Mouse (Mus musculus) liver, embryonic 14.5 days (tissue): ENCODE data around the gene Sgtb. TPM values are rescaled to one million over a fixed set of nuclear protein-coding genes. Genes with fewer than 3 reads are reported as not detected.

ENCODE experiments used
- ATAC-seq: fragments of 200-750 bp; cut with Nextera tagmentation; 2 replicates; pipeline ENCODE4 v1.8.0; 2017; ENCODE audit warnings: moderate number of reproducible peaks, mild to moderate bottlenecking, moderate library complexity; ENCODE audit not compliant: insufficient read depth
- DNase-seq, 3 experiments: peaks; one replicate each; pipeline ENCODE4 v3.0.0-alpha.2; 2012 to 2013; ENCODE audit warnings: low read depth in 3 of 3, low spot score in 3 of 3
- H3K27ac ChIP-seq: fragments of 300-500 bp; sonication (generic); 2 replicates; pipeline ENCODE4 v1.5.1; 2014; ENCODE audit warnings: moderate library complexity, mild to moderate bottlenecking, control low read depth, inconsistent platforms
- H3K27me3 ChIP-seq: fragments of 300-500 bp; sonication (generic); 2 replicates; pipeline ENCODE4 v1.6.1; 2014; ENCODE audit warnings: mild to moderate bottlenecking, low read length, moderate library complexity; ENCODE audit not compliant: control insufficient read depth, insufficient read depth
- H3K36me3 ChIP-seq: fragments of 300-500 bp; sonication (generic); replicated peaks from 2 replicates; pipeline ENCODE4 v1.6.1; 2014; ENCODE audit warnings: low read depth; ENCODE audit not compliant: control insufficient read depth, insufficient read depth
- H3K4me1 ChIP-seq, 2 experiments: fragments of 200-500 bp in 1 of 2; fragments of 300-500 bp in 1 of 2; sonication (generic) in 1 of 2; replicated peaks; 2 replicates each; pipeline ENCODE4 v1.6.1; 2012 to 2014; ENCODE audit warnings: antibody characterized with exemption in 1 of 2, inconsistent platforms in 1 of 2, low read length in 1 of 2; ENCODE audit not compliant: control insufficient read depth in 2 of 2, insufficient read depth in 2 of 2
- H3K4me2 ChIP-seq: fragments of 300-500 bp; sonication (generic); 2 replicates; pipeline ENCODE4 v1.6.1; 2014; ENCODE audit warnings: low read depth, mild to moderate bottlenecking, control low read depth, moderate library complexity
- H3K4me3 ChIP-seq, 2 experiments: fragments of 200-500 bp in 1 of 2; fragments of 300-500 bp in 1 of 2; sonication (generic) in 1 of 2; 2 replicates each; pipeline ENCODE4 v1.5.1; 2012 to 2014; ENCODE audit warnings: low read depth in 2 of 2, low read length in 2 of 2, mild to moderate bottlenecking in 2 of 2, control low read depth in 1 of 2, inconsistent platforms in 1 of 2, moderate library complexity in 1 of 2; ENCODE audit not compliant: insufficient read depth in 1 of 2
- H3K9ac ChIP-seq: fragments of 300-500 bp; sonication (generic); replicated peaks from 2 replicates; pipeline ENCODE4 v1.6.1; 2014; ENCODE audit warnings: mild to moderate bottlenecking, control low read depth, moderate library complexity
- H3K9me3 ChIP-seq: fragments of 300-500 bp; sonication (generic); 2 replicates; pipeline ENCODE4 v1.6.1; 2016; ENCODE audit warnings: low read length, mixed read lengths; ENCODE audit not compliant: control insufficient read depth
- CTCF ChIP-seq: IDR thresholded peaks from 2 replicates; pipeline ENCODE4 v1.5.1; 2016; ENCODE audit warnings: antibody characterized with exemption, low read depth, control low read depth
- EP300 ChIP-seq: IDR thresholded peaks from 2 replicates; pipeline ENCODE4 v1.6.1; 2016; ENCODE audit warnings: antibody characterized with exemption, low read depth
- WGBS: fragments of 180-500 bp; shearing (Covaris S2); extraction: QIAGEN DNeasy Blood & Tissue Kit; methylation state at CpG from one replicate; pipeline ENCODE4 v1.1.7; 2014; ENCODE audit not compliant: insufficient replicate concordance; 5-methylcytosine and 5-hydroxymethylcytosine counted together
- polyA plus RNA-seq, 2 experiments: library from polyadenylated mRNA; depleted of rRNA in 1 of 2; stranded (reverse) in 1 of 2; unstranded in 1 of 2; fragments of >200 nt; fragmentation: Nextera tagmentation in 1 of 2; extraction: Ambion mirVana in 1 of 2; gene quantifications; 2 replicates each; pipeline versions ENCODE4 v1.2.1 to v1.2.3; 2012 to 2014

The Sgtb gene
- polyA plus RNA-seq, 2 experiments: 0.26 to 0.58 TPM

GRCm38 (mm10) chr13:104076993-104077392 lies 32.5 kb upstream of the Sgtb start:
- Histone ChIP-seq H3K4me2 (no peak overlapping the region), H3K36me3 (no peaks in the 10 kb centered on the region), H3K9me3 (no peaks in the 10 kb centered on the region), H3K27ac (no peak overlapping the region), H3K4me3 (no peak overlapping the region), H3K27me3 (no peaks in the 10 kb centered on the region), H3K4me1 (peaks cover 0 to 3% of the 10 kb centered on the region in 2 experiments; a peak in 1 of 4 replicates), H3K9ac (no peak overlapping the region)
- TF ChIP-seq EP300 (no peak), CTCF (no peak)
- DNase-seq: no peak
- no peak for ATAC-seq
- WGBS: 72% methylated on average over 6 of the region's 6 CpGs

GRCm38 (mm10) chr13:104082504-104082903 lies 27.0 kb upstream of the Sgtb start:
- no peak for ATAC-seq
- 80% methylated on average over 7 of the region's 7 CpGs for WGBS

GRCm38 (mm10) chr13:104084600-104084999 lies 24.9 kb upstream of the Sgtb start:
- WGBS: 29% methylated on average over 2 of the region's 2 CpGs
- H3K27ac ChIP-seq: no peak overlapping the region
- no peaks in the 10 kb centered on the region for H3K36me3 ChIP-seq
- H3K4me1 ChIP-seq: no peaks in the 10 kb centered on the region
- no peak overlapping the region for H3K4me3 ChIP-seq
- no peak for ATAC-seq
- no peak for DNase-seq
- no peak for TF ChIP-seq CTCF
- H3K9me3 ChIP-seq: no peaks in the 10 kb centered on the region
- no peaks in the 10 kb centered on the region for H3K27me3 ChIP-seq
- H3K9ac ChIP-seq: no peak overlapping the region
- no peak overlapping the region for H3K4me2 ChIP-seq

More at GRCm38 (mm10) chr13:104082504-104082903, 27.0 kb upstream of the Sgtb start:
- Histone ChIP-seq H3K9ac (no peak overlapping the region), H3K36me3 (no peaks in the 10 kb centered on the region), H3K4me3 (no peak overlapping the region), H3K4me2 (no peak overlapping the region), H3K9me3 (no peaks in the 10 kb centered on the region), H3K27ac (no peak overlapping the region), H3K27me3 (no peaks in the 10 kb centered on the region), H3K4me1 (no peaks in the 10 kb centered on the region)
- no peak for DNase-seq
- no peak for TF ChIP-seq EP300

- Histone ChIP-seq H3K27ac (no peak overlapping the region), H3K27me3 (no peaks in the 10 kb centered on the region), H3K4me3 (no peak overlapping the region), H3K36me3 (no peaks in the 10 kb centered on the region), H3K4me1 (no peaks in the 10 kb centered on the region), H3K9ac (no peak overlapping the region), H3K4me2 (no peak overlapping the region), H3K9me3 (no peaks in the 10 kb centered on the region)
- DNase-seq: no peak
- WGBS: 30% methylated on average over 1 of the region's 1 CpGs
- TF ChIP-seq CTCF: peak; percentile 80
- no peak for TF ChIP-seq EP300
- ATAC-seq: no peak
Observed at GRCm38 (mm10) chr13:104089387-104089786, 20.2 kb upstream of the Sgtb start.

- no peak for TF ChIP-seq CTCF
- TF ChIP-seq EP300: no peak
- Histone ChIP-seq H3K4me1 (no peaks in the 10 kb centered on the region; a peak in 2 of 4 replicates), H3K27ac (no peak overlapping the region), H3K27me3 (no peaks in the 10 kb centered on the region), H3K9ac (no peak overlapping the region), H3K36me3 (no peaks in the 10 kb centered on the region), H3K4me2 (no peak overlapping the region), H3K9me3 (no peaks in the 10 kb centered on the region), H3K4me3 (no peak overlapping the region)
- ATAC-seq (no peak), DNase-seq (no peak)
- WGBS: 17% methylated on average over 1 of the region's 1 CpGs
Observed at GRCm38 (mm10) chr13:104091734-104092133, 17.8 kb upstream of the Sgtb start.
